Mouse (Mus musculus): ENCODE data around the gene Wdr81.

Gene Wdr81

DNA sequence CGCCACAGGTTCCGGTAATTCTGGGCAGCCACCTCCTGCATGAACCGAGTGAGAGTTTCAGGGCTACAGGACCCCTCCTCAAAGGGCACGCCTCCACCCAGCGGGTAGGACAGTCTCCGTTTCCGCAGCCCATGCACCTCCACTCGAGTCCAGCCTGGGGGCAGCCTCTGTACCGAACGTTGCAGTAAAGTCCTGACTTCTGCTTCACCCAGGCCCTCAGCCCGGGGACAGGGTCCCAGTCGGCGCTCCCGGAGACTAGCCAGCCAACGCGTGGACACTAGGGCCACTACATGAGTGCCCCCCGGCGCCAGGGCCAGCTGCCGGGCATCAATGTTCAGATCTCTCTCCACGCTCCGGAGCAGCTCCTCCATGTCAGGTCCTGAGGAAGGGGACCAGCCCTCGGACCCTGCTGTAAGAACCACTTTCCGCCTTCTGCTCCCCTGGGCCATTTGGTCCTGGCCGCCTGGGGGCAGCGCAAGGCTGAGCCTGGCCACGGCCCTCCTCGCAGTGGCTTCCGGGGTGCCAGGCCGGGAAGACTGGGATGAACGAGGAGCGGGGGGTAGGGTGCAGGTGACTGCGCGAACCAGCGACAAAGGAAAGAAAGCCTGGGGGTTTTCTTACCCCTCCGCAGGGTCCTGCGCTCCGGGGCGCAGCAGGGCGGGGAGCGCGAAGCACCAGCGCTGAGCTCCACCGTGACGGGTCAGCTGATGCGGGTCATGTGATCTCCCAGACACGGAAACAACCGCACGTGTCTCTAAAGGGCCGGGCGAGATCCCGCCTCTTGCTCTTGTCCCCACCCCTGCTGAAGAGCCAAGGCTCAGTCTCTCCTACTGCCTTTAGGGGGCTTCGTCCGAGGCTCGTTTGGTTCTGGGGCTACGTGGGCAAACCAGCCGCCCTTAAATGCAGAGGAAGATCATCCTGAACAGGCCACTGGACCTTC, at the start of gene Wdr81:
Gene Wdr81, minus strand, starts transcription at position 727 of the 940 bp plus-strand sequence.
- DNase-seq (ENCODE audit: inconsistent ontology term): peak; percentile 84

DNA sequence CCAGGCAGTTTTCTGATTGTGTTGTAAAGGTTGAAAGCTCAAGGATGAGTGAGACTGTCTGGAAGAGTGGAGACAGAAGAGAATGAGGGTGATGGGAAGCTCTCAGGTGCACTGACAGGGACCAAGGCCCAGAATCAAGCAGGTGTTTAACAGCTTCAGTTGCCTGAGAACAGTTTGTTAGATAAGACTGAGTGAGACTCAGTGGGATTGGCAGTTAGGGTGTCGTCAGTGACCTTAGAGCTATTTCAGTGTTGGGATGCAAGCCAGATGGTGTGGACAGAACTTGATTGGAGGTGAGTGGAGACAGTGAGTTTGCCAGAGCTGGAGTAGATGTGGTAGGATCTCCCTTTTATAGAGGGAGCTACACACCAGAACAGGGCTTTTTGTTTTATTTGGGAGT, 43.6 kb upstream of the Wdr81 start:
- no peak for DNase-seq (ENCODE audit: inconsistent ontology term)

DNA sequence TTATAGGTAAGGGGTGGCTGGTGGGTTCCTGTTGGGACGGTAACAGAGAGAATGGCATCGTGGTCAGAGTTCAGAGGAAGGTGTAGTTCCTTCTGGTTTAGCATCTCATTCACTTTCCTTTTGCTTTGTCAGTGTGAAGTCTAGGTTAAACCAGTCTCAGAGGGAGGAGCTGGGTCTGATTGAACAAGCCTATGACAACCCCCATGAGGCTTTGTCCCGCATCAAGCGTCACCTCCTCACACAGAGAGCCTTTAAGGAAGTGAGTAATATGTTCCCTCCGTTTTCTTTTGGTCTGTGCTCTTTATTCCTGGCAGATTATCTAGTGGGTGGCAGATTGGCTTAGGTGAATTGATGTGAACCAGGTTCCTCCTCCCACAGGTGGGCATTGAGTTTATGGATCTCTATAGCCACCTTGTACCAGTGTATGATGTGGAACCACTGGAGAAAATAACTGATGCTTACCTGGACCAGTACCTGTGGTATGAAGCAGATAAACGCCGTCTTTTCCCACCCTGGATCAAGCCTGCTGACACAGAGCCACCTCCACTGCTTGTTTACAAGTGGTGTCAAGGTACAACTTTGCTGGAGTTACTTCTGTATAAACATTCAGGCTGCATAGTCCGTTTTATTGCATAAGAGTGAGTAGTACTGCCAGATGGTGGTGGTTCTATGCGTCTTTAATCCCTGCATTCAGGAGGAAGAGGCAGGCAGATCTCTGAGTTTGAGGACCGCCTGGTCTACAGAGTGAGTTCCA, 40.0 kb upstream of the Wdr81 start:
- no peak for DNase-seq (ENCODE audit: inconsistent ontology term)

DNA sequence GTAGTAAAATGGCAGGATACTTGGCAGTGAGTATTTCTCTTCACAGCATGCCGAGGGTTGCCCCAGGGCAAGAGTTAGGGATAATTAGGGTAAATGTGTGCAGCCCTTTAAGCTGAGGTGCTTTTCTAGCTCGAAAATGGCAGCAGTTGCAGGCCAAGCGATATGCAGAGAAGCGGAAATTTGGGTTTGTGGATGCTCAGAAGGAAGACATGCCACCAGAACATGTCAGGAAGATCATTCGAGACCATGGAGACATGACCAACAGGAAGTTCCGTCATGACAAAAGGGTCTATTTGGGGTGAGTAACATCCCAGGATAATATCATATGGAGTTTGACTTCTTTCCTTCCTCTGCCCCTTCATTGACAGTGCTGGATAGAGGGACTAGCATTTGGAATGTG, 33.0 kb upstream of the Wdr81 start:
- no peak for DNase-seq (ENCODE audit: inconsistent ontology term)

DNA sequence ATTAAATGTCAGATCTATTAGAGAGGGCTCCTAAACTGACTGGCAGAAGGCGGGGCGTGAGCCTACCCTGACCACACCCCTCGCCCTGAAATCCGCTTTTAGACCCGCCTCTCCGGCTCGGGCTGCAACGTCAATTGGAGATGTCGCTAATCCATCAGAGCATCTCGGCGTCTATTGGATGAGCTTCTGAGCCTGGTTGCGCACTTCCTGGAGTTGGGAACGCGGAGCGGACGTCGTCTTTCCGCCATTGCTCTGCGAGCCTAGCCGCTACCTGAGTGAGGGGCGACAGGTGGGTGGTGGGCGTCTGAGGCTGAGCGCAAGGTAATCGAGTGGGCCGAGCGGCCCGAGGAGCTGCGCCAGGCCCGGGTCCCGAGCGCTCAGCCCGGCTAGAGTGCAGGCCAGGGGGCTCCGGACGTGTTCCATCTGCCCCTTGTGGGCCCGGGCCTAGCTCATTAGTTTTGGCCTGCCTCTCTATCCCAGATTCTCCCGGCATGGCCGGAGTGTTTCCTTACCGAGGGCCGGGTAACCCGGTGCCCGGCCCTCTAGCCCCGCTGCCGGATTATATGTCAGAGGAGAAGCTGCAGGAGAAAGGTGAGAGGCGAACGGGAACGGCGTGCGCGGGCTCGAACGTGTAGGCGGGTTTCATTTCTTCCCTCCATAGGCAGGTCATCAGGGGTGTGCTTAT, 32.2 kb upstream of the Wdr81 start, which contains the start of gene Prpf8:
Gene Prpf8, plus strand, starts transcription at position 216 of the 685 bp plus-strand sequence.
- peak; percentile 96 for DNase-seq (ENCODE audit: inconsistent ontology term)

DNA sequence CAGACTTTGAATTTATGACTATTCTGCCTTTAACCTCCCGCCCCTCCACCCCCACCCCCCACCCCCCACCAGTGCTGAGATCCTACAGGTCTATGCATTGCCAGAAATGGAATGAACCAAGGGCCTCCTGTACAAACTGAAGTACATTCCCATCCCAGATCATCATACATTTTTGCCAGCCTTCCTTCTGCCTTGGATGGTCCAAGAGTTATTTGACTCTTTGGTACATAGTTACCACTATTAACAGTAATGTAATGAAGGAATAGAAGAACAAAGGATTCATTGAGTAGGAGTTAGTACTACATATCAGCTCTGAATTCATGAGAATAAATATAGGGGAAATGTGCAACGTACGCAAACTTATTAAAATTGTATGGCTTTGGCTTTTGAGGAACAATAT, 31.7 kb upstream of the Wdr81 start:
- DNase-seq (ENCODE audit: inconsistent ontology term): no peak

DNA sequence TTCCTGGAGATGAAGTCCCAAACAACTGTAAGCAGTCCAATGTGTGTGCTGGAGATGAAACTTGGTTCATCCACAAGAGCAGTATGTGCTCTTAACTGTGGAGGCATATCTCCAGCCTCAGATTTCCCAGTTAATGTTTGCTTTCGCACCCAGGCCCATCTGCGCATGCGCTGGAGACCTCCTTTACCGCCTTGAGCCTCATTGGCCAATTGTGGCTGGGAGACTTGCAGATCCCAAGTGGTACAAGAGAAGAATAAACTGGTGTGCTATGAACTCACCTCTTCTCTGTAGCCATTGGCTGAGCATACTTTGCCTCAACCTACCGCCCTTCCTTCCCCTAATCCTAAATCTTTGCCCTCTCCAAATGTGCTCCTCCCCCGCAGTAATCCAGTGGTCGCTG, 18.9 kb upstream of the Wdr81 start:
- no peak for DNase-seq (ENCODE audit: inconsistent ontology term)

DNA sequence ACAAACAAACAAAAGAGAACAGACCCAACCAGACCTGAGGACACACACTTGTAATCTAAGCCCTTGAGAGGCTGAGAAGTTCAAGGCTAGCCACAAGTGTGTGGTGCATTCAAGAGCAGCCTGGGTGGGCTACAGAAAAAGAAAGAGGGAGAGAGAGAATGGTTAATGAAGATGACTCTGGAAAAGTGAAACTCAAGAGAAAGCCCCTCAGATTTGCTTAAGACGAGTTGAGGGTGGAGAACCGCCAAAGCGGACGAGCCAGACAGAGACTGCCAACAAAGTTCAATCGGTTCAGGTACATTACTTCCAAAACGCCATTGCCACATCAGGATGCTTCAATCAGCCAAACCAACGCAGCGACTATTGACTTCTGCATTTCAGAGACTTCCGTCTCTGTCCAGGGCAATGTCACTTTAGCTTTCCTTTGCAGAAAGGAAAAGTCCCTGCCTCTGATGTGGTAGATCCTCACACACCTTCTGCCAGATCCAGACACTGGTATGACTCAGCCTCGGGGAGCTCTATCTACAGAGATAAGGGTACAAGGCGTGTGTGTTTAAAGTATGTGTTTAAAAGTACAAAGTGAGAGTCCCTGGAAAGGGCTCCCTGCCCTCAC, 18.1 kb upstream of the Wdr81 start:
- DNase-seq (ENCODE audit: inconsistent ontology term): no peak

DNA sequence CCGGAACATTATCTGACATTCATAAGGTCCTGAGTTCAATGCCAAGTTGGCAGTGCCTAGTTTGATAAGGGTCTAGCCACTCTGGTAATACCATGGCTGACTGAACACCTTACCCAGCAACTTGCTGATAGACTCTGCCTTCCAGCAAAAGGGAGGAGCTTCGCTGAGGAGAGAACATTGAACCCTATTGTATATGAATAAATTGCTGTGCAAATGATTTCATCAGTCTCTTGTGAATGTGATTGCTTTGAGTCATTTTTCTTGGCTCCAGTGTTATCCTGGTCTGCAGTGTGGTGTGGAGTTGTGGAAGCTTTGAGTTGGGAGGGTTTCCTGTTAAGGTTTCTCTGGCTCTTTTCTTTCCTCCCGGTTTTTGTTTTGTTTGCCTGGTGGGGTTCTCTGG, 16.2 kb upstream of the Wdr81 start:
- peak; percentile 47 for DNase-seq (ENCODE audit: inconsistent ontology term)

DNA sequence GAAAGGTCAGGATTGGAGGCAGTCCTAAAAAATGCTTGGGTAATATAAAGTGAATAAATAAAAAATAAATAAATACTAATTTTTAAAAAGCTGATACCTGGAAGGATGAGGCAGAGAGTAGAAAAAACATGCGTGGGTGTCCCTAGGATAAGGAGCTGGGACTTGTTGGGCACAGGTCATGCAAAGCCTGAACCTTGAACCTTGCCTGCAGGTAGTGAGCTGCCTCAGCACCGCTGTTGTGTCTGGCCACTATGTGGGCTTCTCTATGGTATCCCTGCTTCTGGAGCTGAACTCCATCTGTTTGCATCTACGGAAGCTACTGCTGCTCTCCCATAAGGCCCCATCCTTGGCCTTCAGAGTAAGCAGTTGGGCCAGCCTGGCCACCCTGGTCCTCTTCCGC, 14.7 kb upstream of the Wdr81 start:
- no peak for DNase-seq (ENCODE audit: inconsistent ontology term)

DNA sequence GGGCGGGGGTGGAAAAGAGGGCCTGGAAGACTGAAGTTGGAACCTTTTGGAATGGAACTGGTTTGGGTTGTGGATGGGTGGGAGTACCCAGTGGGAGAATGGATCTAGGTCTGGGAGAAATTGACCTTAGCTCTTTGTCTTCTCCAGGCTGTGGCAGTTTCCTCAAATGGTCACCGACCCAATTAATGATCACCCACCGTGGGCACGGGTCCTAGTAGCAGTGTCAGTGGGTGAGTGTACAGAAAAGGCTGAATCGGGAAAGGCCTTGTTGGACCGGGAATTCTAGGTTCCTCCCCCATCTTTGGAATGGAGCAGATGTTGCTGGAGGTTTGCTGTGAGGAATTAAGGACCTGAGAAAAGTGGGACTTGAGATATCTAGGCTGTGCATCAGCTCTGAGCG, 13.9 kb upstream of the Wdr81 start:
- no peak for DNase-seq (ENCODE audit: inconsistent ontology term)

DNA sequence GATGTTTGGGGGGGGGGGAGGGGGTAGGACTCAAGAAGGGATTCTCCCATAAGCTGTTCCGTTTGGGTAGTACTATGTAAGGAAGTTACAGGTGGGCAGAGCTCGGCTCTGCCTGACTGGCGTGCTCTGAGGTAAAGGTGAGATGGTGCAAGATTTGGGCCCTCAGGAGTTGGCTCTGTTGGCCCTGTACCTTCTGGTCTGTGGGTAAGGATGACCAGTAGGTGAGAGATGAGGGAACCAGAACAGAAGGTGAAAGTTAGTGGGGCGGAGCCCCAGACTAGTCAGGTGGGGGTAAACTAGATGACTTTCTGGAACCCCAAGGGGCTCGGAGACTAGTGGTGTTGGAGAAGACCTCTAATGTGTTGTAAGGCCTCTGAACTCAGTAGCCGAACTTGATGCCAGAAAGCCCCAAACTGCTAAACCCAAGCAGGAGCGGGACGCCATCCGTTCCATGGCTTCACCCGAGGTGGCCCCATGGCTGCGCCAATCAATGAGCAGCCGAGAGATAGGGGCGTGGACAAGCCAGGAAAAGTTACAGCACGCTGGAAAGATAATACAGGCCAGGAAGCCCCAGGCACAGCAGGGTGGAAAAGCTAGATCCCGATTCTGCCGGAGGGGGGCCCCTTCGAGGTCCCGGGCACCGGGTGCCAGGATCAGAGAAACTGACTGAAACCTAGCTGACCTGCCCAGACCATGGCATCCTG, 13.1 kb upstream of the Wdr81 start:
- peak; percentile 79 for DNase-seq (ENCODE audit: inconsistent ontology term)

DNA sequence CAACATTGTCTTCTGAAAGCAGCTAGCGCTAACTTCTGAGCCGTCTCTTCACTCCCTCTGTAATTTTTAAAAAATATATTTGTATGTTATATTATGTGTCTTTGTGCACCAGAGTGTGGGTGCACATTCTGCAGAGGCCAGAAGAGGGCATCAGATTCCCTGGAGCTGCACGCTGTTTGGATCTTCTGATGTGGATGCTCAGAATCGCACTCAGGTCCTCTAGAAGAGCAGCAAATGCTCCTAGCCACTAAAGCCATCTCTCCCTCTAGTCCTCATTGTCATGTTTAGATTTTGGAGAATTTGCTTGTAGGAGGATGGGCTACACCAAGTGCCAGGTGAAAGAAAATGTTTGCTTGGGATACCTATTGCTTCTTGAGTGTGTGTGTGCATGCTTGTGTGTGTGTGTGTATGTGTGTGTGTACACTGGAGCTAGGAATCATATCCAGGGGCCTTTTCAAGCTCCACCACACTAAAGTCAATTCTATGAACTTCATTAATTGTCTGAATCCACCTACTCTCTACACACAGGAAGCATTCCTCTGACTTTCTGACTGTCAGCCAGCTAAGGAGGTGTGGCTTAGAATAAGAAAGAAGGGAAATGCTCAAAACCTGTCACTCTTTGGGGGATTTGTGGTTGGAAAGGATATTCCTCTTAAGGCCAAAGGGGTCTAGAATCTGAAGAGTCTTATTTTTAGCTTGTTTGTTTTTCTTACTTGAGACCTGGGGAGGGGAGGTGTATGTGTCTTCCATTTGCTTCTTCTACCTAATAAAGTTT, 12.4 kb upstream of the Wdr81 start:
- peak; percentile 74 for DNase-seq (ENCODE audit: inconsistent ontology term)

DNA sequence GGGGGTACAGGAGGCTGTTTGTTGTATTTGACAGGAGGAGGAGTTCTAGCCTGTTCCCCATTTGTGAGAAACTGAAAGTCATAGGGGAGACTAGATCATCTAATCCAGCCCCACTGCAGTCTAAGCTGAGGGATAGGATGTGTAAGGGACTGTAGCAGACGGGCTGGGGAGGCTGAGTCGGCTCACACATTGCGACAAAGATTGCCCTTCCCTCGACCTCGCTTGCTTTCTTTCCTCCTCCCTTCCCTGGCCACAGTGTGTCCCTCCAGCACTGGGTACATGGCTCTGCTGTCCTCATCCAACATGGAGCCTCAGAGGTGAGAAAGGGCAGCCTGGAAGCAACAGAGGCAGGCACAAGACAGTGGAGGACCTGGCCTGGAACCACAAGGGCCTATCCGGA, 10.5 kb upstream of the Wdr81 start:
- no peak for DNase-seq (ENCODE audit: inconsistent ontology term)

DNA sequence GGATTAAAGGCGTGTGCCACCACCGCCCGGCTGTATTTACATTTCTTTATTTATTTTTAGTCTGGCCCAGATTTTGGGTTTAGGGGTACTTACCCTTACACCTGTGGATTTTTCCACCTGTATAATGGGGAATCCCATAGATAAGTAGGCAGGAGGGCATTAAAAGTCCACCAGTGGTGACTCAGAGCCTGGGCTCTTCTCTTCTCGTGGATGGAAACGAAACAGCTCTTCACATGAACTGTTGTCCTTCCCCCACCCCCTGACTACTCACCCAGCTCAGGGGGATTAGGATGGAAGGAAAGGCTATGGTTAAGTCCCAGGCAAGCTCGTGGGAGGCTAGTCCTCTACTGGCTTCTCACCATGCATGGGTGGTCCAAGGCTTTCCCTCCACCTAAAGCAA, 9.9 kb upstream of the Wdr81 start:
- no peak for DNase-seq (ENCODE audit: inconsistent ontology term)

DNA sequence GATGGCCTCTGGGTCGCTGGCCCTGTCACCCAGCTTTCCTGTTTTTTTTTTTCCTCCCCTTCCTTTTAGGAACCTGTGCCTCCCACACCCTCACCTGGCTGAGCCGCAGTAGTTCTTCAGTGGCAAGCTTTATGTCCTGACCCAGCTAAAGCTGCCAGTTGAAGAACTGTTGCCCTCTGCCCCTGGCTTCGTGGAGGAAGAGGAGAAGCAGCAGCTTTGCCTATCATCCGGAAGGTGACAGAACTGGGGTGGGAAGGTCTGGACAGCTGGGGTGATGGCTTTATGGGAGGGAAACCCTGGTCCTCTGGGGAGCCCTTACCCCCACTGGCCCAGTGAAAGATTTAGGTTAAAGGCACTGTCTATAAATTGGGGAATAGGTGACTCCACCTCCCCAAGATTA, 9.1 kb upstream of the Wdr81 start:
- no peak for DNase-seq (ENCODE audit: inconsistent ontology term)

DNA sequence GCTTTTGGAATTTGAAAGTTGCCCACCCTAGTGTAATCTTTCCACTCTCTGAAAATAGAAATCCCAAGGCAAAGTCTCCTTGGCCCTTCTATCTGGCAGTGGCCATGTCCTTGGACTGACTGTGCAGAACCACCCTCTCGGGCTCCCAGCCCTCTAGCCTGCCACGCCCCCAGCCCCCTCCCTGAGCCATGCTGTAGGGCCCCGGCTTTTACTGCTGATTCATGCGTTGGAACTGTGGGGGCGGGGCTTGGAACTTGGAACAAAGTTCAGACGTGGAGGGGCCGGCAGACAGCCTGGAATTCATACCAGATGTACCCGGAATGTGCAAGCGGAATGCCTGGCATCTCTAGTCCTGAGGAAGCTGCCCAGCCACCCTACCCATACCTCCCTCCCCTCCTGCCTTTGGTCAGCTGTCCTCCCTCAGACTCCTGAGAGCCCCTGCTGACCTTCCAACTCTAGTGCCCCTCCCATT, 8.4 kb upstream of the Wdr81 start:
- peak; percentile 100 for DNase-seq (ENCODE audit: inconsistent ontology term)

DNA sequence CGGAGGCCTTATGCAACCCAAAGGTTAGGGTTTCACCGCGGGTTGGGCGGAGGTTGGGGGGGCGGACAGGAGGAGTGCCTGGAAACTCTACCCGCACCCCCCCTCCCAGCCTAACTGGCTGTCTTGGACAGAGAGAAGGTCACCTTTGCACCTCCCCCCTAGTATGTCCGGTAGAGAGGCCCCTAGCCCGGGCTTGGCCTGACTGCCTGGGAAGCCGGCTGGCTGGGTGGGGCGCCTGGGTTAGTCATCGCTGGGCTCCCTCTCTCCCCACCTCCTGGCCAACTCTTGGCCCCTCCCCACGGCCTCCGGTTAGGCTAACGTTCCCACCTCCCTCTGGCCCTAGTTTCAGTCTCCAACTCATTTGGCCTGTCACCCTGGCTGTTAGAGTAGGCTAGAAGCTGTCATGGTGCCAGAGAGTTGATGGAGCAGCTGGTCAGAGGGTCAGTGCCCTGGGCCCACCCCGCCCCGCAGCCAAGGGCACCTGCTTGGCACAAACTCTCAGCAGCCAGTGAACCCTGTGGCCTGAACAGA, 7.8 kb upstream of the Wdr81 start:
- peak; percentile 98 for DNase-seq (ENCODE audit: inconsistent ontology term)

DNA sequence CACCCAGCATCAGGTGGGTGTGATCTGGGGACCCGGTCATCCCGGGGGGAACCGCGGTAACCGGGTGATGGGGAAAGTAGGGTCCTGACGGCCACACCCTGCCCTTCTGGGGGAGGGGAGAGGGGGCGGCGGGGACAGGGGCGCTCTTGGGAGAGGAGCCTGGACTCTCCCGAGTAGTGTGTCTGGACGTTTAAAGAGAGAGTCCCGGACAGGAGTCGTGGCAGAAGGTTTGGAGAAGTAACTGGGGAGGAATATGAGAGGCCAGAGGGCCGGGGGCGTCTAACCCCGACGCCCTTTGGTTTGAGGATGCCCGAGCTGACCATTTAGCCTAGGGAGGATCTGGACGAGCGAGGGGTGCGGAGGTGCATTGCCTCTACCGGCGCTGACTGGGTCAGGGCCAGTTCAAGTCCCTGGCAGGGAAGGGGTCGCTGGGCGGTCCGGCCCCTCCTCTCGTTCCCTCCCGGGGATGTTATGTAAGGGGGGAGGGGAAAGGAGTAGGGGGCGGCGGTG, 7.3 kb upstream of the Wdr81 start:
- DNase-seq (ENCODE audit: inconsistent ontology term): no peak
